Mouse (Mus musculus): ENCODE data around the gene Rpl10.

Gene Rpl10
- long read RNA-seq, experiment 1, transcript Rpl10-202 (6 exons, 855 nt), result minor isoform, 15 of 48 reads
- long read RNA-seq, experiment 1, transcript Rpl10-201 (7 exons, 799 nt), result major isoform, 18 of 48 reads
- long read RNA-seq, experiment 1, partial matches to known transcripts, result 9 of 48 reads
- long read RNA-seq, experiment 1, other reads (novel, unspliced or antisense), result 6 of 48 reads
- long read RNA-seq, experiment 2, transcript Rpl10-201 (7 exons, 799 nt), result major isoform, 21 of 39 reads
- long read RNA-seq, experiment 2, transcript Rpl10-202 (6 exons, 855 nt), result minor isoform, 5 of 39 reads
- long read RNA-seq, experiment 2, partial matches to known transcripts, result 9 of 39 reads
- long read RNA-seq, experiment 2, other reads (novel, unspliced or antisense), result 4 of 39 reads

- intact Hi-C loops (cut with DNase I), result no loop called here
Observed at GRCm38 (mm10) chrX:74270062-74270901, at the start of gene Rpl10. Rpl10 (plus strand) TSS chrX:74270812.

- intact Hi-C loops (cut with DNase I), result no loop called here
Observed at GRCm38 (mm10) chrX:74230038-74230437, 40.6 kb upstream of the Rpl10 start.

- intact Hi-C loops (cut with DNase I), result no loop called here
Observed at GRCm38 (mm10) chrX:74233196-74233595, 37.4 kb upstream of the Rpl10 start.

- intact Hi-C loops (cut with DNase I), result loop anchor here (10.0 kb wide), 2 partner anchors 126 to 216 kb away; partner anchors contain the start of gene Irak1
Observed at GRCm38 (mm10) chrX:74240332-74240731, 30.3 kb upstream of the Rpl10 start.

DNA sequence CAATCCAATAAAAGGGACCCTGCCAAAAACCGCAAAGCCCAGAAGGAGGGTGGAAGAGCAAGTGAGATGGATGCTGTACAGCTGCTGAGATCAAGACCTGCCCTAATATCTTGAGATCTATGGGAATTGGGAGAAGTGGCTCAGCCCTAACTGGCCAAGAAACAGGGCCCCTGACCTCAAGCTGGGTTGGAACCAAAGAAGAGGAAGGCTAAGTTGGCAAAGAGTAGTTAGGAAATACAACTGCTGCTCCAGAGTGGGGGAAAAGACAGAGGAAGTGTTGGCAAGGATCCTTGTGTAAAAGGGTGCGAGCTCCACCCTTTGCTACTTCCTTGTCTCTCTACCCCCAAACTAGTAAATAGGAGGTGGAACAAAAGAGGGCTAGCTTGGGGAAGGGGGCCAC is 27.2 kb upstream of the Rpl10 start:
- intact Hi-C loops (cut with DNase I), result loop anchor here (10.0 kb wide), 2 partner anchors 129 to 219 kb away; partner anchors contain the start of gene Irak1

DNA sequence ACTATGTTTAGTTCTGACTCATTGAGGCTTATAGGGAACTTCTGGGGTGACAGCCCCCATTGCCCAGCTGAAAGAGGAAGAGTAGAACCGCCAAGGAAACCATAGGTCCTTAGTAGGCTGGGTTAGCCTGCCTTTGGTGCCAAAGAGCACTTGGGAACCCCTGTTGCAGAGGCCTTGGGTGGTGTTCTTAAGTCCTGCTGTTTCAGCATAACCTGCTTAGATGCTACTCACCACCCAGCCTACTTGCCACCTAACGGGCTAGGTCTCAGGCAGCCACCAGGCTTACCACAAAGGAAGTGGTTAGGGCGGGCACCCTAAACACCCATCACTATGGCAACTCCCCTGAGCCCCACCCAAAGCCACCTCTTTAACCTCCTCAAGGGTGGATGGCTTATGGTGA is 26.8 kb upstream of the Rpl10 start:
- intact Hi-C loops (cut with DNase I), result loop anchor here (10.0 kb wide), 2 partner anchors 129 to 219 kb away; partner anchors contain the start of gene Irak1

DNA sequence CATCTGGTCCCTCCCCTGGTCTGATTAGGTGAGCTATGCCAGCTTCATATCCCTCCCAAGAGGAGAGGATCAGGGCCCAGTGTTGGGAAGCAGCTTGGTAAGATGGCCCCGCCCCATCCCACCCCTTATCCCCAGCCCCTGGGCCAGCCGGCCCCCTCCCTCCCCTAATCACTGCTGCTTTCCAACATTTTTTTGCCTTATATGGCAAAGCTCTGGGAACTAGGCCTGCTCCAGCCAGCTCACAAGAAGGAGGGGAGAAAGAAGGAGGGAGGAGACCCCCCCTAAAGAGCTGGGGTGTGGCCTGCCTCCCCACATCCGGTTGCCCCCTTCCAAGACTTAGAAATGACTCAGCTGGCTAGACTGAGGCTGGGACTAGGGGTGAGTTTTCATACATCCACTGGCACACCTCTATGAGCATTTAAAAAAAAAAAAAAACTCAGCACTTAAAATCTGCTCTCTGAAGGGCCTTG is 26.0 kb upstream of the Rpl10 start:
- intact Hi-C loops (cut with DNase I), result loop anchor here (5.0 to 10.0 kb wide), 3 partner anchors 63 to 220 kb away; partner anchors contain the start of gene Irak1

DNA sequence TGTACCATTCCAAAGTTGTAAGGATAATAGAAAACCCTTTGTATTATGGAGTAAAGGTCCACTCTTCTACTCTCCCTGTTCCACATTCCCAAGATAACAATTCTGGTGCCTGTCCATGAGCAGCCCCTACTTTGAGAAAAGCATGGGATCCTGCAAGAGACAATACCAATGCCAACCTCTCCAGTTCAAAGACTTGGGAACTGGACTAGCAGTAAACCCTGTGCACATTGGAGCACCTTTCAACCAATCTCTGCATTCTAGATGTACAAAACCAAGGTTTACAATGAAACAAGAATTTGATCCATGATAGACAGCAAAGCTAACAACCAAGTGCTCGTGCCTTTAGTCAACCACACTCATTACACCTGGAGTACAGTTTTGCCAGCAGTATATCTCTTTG is 25.5 kb upstream of the Rpl10 start:
- intact Hi-C loops (cut with DNase I), result loop anchor here (5.0 to 10.0 kb wide), 3 partner anchors 62 to 220 kb away; partner anchors contain the start of gene Irak1

DNA sequence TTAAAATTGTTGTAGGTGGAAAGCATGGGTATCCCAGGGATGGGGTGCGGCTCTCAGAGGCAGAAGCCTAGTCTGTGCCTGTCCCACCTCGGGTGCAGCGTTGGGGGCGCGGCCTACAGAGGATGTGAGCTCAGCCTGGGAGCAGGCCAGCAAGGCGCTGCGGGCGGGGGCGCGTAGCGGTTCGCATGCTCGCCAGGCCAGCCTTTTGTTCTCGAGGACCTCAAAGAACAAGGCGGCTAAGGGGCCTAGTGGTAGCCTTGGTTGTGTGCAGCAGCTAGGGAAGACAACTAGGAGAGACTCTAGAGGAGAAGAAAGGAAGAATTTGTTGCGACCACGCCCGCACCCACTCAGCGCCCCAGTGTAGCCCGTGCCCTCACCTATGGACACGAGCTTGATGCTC is 24.9 kb upstream of the Rpl10 start:
- intact Hi-C loops (cut with DNase I), result loop anchor here (5.0 to 10.0 kb wide), 3 partner anchors 62 to 221 kb away; partner anchors contain the start of gene Irak1

- intact Hi-C loops (cut with DNase I), result loop anchor here (5.0 to 10.0 kb wide), 3 partner anchors 61 to 221 kb away; partner anchors contain the start of gene Irak1
Observed at GRCm38 (mm10) chrX:74246213-74246681, 24.4 kb upstream of the Rpl10 start.

DNA sequence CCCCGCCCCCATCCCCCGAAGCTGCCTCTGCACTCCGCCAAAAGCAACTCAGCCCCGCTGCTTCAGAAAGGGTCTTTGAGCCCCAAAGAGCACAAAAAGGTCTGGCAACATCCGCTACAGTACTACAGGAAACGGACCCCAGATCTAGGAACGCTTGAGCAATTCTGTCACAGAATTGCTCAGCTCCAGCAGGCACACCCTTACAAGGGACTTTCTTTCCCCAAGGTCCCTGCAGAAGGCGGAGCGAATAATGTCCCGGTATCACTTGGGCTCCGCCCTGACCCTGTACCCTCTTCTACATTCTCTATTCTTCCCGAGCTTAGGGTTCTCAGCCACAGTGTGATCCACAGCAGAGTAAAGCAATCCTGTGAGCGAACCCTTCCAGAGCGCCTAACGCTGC is 23.9 kb upstream of the Rpl10 start:
- intact Hi-C loops (cut with DNase I), result loop anchor here (5.0 to 10.0 kb wide), 3 partner anchors 61 to 222 kb away; partner anchors contain the start of gene Irak1

DNA sequence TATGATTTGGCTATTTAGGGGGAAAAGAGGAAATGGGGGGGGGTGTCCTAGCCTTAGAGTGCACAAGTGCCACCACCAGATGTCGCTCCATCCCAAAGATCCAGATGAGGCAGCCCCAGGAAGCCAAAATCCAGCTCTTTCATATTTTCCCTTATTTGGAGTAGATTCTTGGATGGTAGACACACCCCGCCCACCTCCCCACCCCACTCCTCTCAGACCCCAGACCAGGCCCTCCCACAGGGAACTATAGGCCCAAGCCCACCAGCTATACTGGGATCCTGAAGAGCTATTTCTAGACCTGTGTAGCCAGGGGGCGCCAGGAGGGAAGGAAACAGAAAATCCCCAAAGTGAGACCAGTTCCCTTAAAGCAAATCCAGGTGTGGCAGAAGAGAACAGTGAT is 22.0 kb upstream of the Rpl10 start:
- intact Hi-C loops (cut with DNase I), result loop anchor here (2.0 to 10.0 kb wide), 4 partner anchors 59 to 224 kb away; partner anchors contain the start of gene Irak1

DNA sequence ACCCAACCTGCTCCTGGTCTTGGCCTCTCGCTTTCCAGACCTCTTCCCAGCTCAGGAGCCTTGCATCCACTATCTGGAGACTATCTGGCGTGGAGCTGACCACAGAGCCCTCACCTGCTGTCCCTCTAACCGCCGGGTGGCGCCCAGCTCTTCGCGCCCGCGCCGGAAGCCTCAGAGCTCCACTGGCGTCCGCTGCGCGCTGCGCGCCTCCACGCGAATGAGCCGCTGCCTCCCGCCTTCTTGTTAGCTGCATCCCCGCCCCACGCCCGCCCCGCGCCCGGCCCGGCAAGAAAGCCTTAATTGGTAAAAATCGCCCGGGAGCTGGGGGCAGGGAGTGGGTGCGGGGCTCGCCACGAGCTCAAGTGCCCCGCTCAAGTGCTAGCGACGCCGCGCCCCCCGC is 21.0 kb upstream of the Rpl10 start, which contains the start of gene Flna:
Gene Flna, minus strand, starts transcription at position 206 of the 400 bp plus-strand sequence.
- intact Hi-C loops (cut with DNase I), result loop anchor here (2.0 to 10.0 kb wide), 4 partner anchors 58 to 225 kb away; partner anchors contain the start of gene Irak1

DNA sequence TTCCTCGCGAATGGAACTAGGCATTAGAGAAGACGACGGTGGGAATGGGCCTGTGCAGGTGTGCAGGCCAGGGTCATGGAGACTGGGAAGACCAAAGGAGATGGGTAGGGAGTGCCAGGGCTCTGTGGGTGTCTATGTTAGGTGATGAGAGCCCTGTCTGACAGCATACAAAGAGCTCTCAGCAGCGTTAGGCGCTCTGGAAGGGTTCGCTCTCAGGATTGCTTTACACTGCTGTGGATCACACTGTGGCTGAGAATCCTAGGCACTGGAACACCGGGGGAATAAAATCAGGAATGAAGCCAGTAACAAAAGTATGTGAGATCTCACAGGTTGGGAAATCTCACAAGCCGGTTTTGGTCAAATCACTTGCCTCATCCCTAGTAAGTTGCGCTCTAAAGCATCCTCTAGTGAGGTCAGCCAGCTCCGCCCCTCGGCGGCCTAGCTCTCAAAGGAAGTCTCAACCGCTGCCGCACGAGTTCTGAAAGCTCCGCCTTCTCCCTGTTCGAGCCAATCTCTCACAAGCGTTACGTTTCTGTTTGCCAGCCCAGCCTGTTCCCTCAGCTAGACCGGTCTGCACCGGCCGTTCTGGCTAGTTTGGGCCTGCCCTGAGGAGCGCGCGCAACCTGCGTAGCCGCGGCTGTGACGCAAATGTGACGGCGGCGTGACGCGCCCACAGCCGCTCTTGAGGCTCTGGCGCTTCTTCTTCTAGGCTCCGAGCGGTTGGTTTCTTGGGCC is 16.3 kb upstream of the Rpl10 start, which contains the start of gene Emd:
Gene Emd, plus strand, starts transcription at position 535 of the 735 bp plus-strand sequence.
- intact Hi-C loops (cut with DNase I), result no loop called here

GRCm38 (mm10) chrX:74254888-74255565 is 15.6 kb upstream of the Rpl10 start:
- intact Hi-C loops (cut with DNase I), result no loop called here

DNA sequence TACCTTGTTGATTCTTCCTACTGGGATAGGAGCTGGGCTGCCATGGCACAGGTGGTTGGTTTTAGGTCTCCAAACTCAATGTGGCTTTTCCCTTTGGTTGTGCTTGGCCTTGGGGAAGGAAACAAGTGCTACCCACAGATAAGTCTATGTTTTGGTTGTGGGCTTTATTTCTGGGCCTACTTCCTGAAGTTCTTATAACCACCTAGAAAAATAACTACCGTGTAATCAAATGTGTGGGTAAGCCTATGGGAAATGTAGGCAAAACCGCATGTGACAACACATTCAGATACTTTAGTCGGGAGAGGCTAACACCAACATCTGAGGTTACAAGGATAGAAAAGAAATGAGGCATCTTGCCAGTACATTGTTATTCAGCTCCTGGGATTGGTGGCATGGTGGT is 12.9 kb upstream of the Rpl10 start:
- intact Hi-C loops (cut with DNase I), result no loop called here

DNA sequence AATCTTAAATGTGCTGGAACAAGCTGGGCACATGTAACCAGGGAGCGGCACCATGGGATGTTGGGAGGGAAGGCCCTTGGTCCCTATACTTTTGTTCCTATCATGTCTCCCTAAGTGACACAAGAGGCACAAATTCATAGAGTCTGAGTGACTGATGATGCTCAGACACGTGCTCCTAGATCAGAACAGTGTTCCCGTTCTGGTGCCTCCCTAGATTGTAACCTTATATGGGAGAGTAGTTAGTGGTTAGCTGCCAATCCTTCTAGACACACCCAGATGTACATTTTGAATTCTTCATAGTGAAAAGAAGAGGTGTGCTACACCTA is 913 bp upstream of the Rpl10 start:
- intact Hi-C loops (cut with DNase I), result no loop called here

GRCm38 (mm10) chrX:74270902-74271551 is 415 bp downstream of the Rpl10 start:
- intact Hi-C loops (cut with DNase I), result no loop called here

Data from adrenal gland (tissue).